Mouse (Mus musculus) adrenal gland, adult (tissue): ENCODE measurements around the gene Zmpste24.

Source experiments
- DNase-seq, 2 experiments: peaks; one replicate each; pipeline ENCODE4 v3.0.0; 2022 to 2023; ENCODE audit warnings: low spot score in 1 of 2; ENCODE audit not compliant: inconsistent age in 2 of 2

Gene Zmpste24

GRCm38 (mm10) chr4:121033006-121033405 is 65.0 kb downstream of the Zmpste24 start:
- DNase-seq: no peak

GRCm38 (mm10) chr4:121031440-121031839 is 66.6 kb downstream of the Zmpste24 start:
- DNase-seq: no peak

- DNase-seq: no peak
Observed at GRCm38 (mm10) chr4:121029632-121030031, 68.4 kb downstream of the Zmpste24 start.

GRCm38 (mm10) chr4:121028659-121029392 is 69.2 kb downstream of the Zmpste24 start:
- peak; percentile 37 to 67 for DNase-seq

GRCm38 (mm10) chr4:121028146-121028545 is 69.9 kb downstream of the Zmpste24 start:
- peak; percentile 42 to 79 for DNase-seq

GRCm38 (mm10) chr4:121025681-121026080 is 72.4 kb downstream of the Zmpste24 start:
- DNase-seq: no peak

GRCm38 (mm10) chr4:121023941-121024340 is 74.1 kb downstream of the Zmpste24 start:
- peak; percentile 48 to 87 for DNase-seq

GRCm38 (mm10) chr4:121023464-121023863 is 74.6 kb downstream of the Zmpste24 start:
- DNase-seq: no peak

- DNase-seq: peak; percentile 27 to 71
Observed at GRCm38 (mm10) chr4:121021911-121022310, 76.1 kb downstream of the Zmpste24 start.

GRCm38 (mm10) chr4:121020040-121020790 is 77.8 kb downstream of the Zmpste24 start:
- DNase-seq: peak in 1 of 2 experiments; percentile 47

GRCm38 (mm10) chr4:121018250-121018649 is 79.8 kb downstream of the Zmpste24 start:
- no peak for DNase-seq

- peak; percentile 99 for DNase-seq
Observed at GRCm38 (mm10) chr4:121016928-121017657, 80.9 kb downstream of the Zmpste24 start, which contains the start of gene Smap2. Gene Smap2 (minus strand): TSS chr4:121017247.

GRCm38 (mm10) chr4:121016021-121016898 is 81.8 kb downstream of the Zmpste24 start:
- DNase-seq: no peak

- DNase-seq: no peak
Observed at GRCm38 (mm10) chr4:121015268-121015659, 82.8 kb downstream of the Zmpste24 start.

- no peak for DNase-seq
Observed at GRCm38 (mm10) chr4:121014594-121015267, 83.3 kb downstream of the Zmpste24 start.

- DNase-seq: no peak
Observed at GRCm38 (mm10) chr4:121010770-121011549, 87.1 kb downstream of the Zmpste24 start.
